Mouse (Mus musculus) erythroblast, adult 5-6 weeks (primary cell): ENCODE results near the gene Slc22a30. TPM values are rescaled to one million over a fixed set of nuclear protein-coding genes. Genes with fewer than 3 reads are reported as not detected.
"Not testable (repeated sequence)": the region's sequence is repeated elsewhere in the genome, so short reads cannot be mapped to it uniquely, and the experiment has no call there.

Source experiments
- ATAC-seq: replicated peaks from 2 replicates; pipeline ENCODE4 v1.8.0; 2016; ENCODE audit warnings: moderate number of reproducible peaks, mild to moderate bottlenecking, moderate TSS enrichment, inconsistent platforms; ENCODE audit not compliant: poor library complexity, low FRiP score, severe bottlenecking
- total RNA-seq, 2 experiments: library from RNA; stranded (forward) in 1 of 2; stranded (reverse) in 1 of 2; fragments of 150-400 nt in 1 of 2; fragments of 200-764, 138-1000 nt in 1 of 2; gene quantifications; 2 replicates each; pipeline versions ENCODE4 v1.2.3 to v1.2.4; 2015 to 2017; ENCODE audit warnings: low replicate concordance in 2 of 2

Slc22a30 gene
- total RNA-seq (2015; ENCODE audit: low replicate concordance) (not detected in 2 replicates), total RNA-seq (2017; ENCODE audit: low replicate concordance) (not detected in 2 replicates)

DNA sequence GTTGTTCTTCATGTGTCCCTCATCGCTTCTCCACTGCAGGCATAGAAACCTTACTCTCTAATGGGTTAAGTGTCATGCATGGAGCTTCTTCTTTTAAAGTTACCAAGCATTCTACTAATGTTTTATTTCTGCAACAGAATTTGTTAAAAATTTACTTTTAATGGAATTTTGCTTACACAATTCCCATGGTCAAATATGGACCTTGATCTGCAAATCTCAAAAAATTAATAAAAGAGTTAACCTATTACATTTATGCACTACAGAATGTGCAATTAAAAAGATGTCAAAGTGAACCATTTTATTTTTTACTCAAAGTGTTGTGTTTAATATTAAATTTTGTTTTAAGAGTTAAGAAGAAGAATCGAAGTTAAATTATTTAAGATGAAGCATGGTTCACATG lies at the start of gene Slc22a30:
Gene Slc22a30, minus strand, starts transcription at position 101 of the 400 bp plus-strand sequence.
- not testable (repeated sequence) for ATAC-seq

- no peak for ATAC-seq
Measured at GRCm38 (mm10) chr19:8448321-8448720, 43.4 kb upstream of the Slc22a30 start.

DNA sequence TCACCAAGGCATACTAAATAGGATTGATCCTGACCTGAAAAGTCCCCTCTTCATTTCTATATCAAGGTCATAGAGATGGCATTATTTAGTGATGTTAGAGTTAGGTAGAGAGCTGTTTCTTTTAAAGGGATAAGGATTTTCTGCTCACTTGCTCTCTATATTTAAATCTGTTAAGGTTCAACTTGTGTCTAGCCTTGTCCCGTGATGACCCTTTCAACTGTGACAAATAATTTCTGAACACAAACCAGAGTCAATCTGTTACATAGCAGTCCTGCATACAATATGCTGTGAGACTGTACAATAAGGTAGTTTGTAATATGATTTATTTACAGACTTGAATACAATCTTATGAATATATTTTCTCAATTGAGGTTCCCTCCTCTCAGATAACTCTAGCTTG lies 42.6 kb upstream of the Slc22a30 start:
- no peak for ATAC-seq

- no peak for ATAC-seq
Measured at GRCm38 (mm10) chr19:8431051-8431662, 26.2 kb upstream of the Slc22a30 start.

DNA sequence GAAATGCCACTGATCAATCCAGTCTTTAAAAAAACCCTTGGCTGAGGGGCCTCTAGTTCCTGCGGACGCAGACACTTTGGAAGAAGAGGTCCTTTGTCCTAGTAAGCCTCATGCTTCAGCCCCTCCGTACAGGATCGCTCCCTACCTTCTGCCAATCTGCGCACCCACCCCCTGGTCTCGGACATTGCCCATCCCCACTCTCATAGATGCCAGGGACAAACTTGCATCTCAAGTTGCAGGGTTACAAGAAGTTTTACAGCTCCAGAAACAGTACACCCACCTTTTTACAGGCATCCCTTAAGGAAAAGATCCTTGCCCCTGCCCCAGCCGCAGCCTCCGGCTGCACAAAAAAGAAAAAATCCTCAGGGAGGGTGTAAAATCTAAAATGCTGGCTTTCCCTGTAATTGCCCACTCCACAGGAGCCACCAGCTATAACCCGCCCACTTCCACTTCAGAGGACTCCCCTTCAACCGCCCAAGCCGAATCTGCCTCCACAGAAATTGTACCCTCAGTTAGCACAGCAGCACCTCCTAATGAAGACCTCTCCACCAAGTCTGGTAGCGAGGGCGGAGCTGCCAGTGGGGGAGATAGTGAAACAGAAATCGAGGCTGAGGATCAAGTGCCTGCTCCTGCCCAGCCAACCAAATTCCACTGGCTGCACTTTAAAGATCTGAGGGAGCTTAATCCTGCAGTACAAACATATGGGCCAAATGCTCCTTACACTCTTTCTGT lies 2.5 kb upstream of the Slc22a30 start:
- not testable (repeated sequence) for ATAC-seq

Other genes with a start within 250 kb of the Slc22a30 start
- not detected in 2 replicates for gene Slc22a29, start 186.2 kb downstream of the Slc22a30 start, total RNA-seq (2015; ENCODE audit: low replicate concordance)
- not detected in 2 replicates for gene Slc22a29, start 186.2 kb downstream of the Slc22a30 start, total RNA-seq (2017; ENCODE audit: low replicate concordance)
- gene Slc22a8, start 186.1 kb upstream of the Slc22a30 start, total RNA-seq (2015; ENCODE audit: low replicate concordance): not detected in 2 replicates
- gene Slc22a8, start 186.1 kb upstream of the Slc22a30 start, total RNA-seq (2017; ENCODE audit: low replicate concordance): not detected in 2 replicates
- not detected in 2 replicates for gene Slc22a6, start 212.9 kb upstream of the Slc22a30 start, total RNA-seq (2015; ENCODE audit: low replicate concordance)
- not detected in 2 replicates for gene Slc22a6, start 212.9 kb upstream of the Slc22a30 start, total RNA-seq (2017; ENCODE audit: low replicate concordance)